Mouse (Mus musculus): ENCODE results near the gene Nlk. TPM values are rescaled to one million over a fixed set of nuclear protein-coding genes. Genes with fewer than 3 reads are reported as not detected.

The Nlk gene
- total RNA-seq (2021) = 10 to 100 TPM; 49.3 to 52.0 TPM

- intact Hi-C loops (cut with DNase I) = loop anchor here (10.0 kb wide), 1 partner anchor 128 kb away; the partner anchor contains the start of gene Lyrm9
- DNase-seq = peak; percentile 100
Measured at GRCm38 (mm10) chr11:78696777-78697752, at the start of gene Nlk. TSS of gene Nlk (minus strand) at chr11:78697373.

GRCm38 (mm10) chr11:78746264-78746663 is 49.1 kb upstream of the Nlk start:
- intact Hi-C loops (cut with DNase I) = no loop called here
- no peak for DNase-seq

- intact Hi-C loops (cut with DNase I) = no loop called here
- DNase-seq = no peak
Measured at GRCm38 (mm10) chr11:78745475-78745874, 48.3 kb upstream of the Nlk start.

GRCm38 (mm10) chr11:78742461-78742860 is 45.3 kb upstream of the Nlk start:
- intact Hi-C loops (cut with DNase I) = no loop called here
- DNase-seq = no peak

- intact Hi-C loops (cut with DNase I) = no loop called here
- DNase-seq = no peak
Measured at GRCm38 (mm10) chr11:78741958-78742357, 44.8 kb upstream of the Nlk start.

- no peak for DNase-seq
- intact Hi-C loops (cut with DNase I) = no loop called here
Measured at GRCm38 (mm10) chr11:78739361-78739760, 42.2 kb upstream of the Nlk start.

GRCm38 (mm10) chr11:78736877-78737408 is 39.8 kb upstream of the Nlk start:
- intact Hi-C loops (cut with DNase I) = no loop called here
- no peak for DNase-seq

GRCm38 (mm10) chr11:78735168-78735567 is 38.0 kb upstream of the Nlk start:
- DNase-seq = no peak
- intact Hi-C loops (cut with DNase I) = no loop called here

GRCm38 (mm10) chr11:78732619-78733018 is 35.4 kb upstream of the Nlk start:
- DNase-seq = no peak
- intact Hi-C loops (cut with DNase I) = no loop called here

GRCm38 (mm10) chr11:78730902-78731301 is 33.7 kb upstream of the Nlk start:
- DNase-seq = no peak
- intact Hi-C loops (cut with DNase I) = no loop called here

GRCm38 (mm10) chr11:78728041-78728440 is 30.9 kb upstream of the Nlk start:
- no peak for DNase-seq
- intact Hi-C loops (cut with DNase I) = no loop called here

GRCm38 (mm10) chr11:78726366-78726765 is 29.2 kb upstream of the Nlk start:
- no peak for DNase-seq
- intact Hi-C loops (cut with DNase I) = no loop called here

- DNase-seq = no peak
- intact Hi-C loops (cut with DNase I) = no loop called here
Measured at GRCm38 (mm10) chr11:78724792-78725191, 27.6 kb upstream of the Nlk start.

- no peak for DNase-seq
- intact Hi-C loops (cut with DNase I) = no loop called here
Measured at GRCm38 (mm10) chr11:78721419-78721818, 24.2 kb upstream of the Nlk start.

GRCm38 (mm10) chr11:78717655-78718054 is 20.5 kb upstream of the Nlk start:
- no peak for DNase-seq
- intact Hi-C loops (cut with DNase I) = no loop called here

GRCm38 (mm10) chr11:78708642-78709041 is 11.5 kb upstream of the Nlk start:
- no peak for DNase-seq
- intact Hi-C loops (cut with DNase I) = no loop called here

GRCm38 (mm10) chr11:78706026-78706425 is 8.9 kb upstream of the Nlk start:
- intact Hi-C loops (cut with DNase I) = no loop called here
- DNase-seq = no peak

- DNase-seq = no peak
- intact Hi-C loops (cut with DNase I) = no loop called here
Measured at GRCm38 (mm10) chr11:78703085-78703484, 5.9 kb upstream of the Nlk start.

GRCm38 (mm10) chr11:78702319-78702718 is 5.1 kb upstream of the Nlk start:
- intact Hi-C loops (cut with DNase I) = no loop called here
- no peak for DNase-seq

GRCm38 (mm10) chr11:78697753-78698171 is 589 bp upstream of the Nlk start:
- peak; percentile 92 for DNase-seq
- intact Hi-C loops (cut with DNase I) = loop anchor here (10.0 kb wide), 1 partner anchor 127 kb away; the partner anchor contains the start of gene Lyrm9

- no peak for DNase-seq
- intact Hi-C loops (cut with DNase I) = loop anchor here (10.0 kb wide), 1 partner anchor 131 kb away; the partner anchor contains the start of gene Lyrm9
Measured at GRCm38 (mm10) chr11:78694249-78694648, 2.9 kb downstream of the Nlk start.

GRCm38 (mm10) chr11:78693307-78693706 is 3.9 kb downstream of the Nlk start:
- intact Hi-C loops (cut with DNase I) = loop anchor here (10.0 kb wide), 1 partner anchor 131 kb away; the partner anchor contains the start of gene Lyrm9
- DNase-seq = no peak
